ENCODE assay signal across 24 mouse cellular contexts in the genomic region with DNA sequence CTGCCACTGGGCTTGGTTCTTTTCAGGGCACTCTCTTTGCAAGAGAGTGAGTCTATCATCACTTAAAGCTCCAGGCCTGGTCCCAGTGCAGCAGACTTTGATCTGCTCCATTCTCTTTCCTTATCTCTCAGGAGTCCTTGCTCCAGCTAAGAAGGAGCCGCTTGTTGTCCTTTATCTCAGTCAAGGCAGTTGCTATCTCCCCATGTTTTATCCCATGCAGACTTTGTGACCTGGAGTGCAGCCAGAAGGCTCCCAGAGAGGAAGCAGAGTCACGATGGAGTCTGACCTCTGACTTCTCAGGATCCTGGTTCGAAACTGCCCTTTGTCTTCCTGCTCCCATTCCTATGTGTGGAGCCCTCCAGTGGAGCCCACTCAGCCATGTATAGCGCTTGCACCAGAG. TPM values are rescaled to one million over a fixed set of nuclear protein-coding genes. Genes with fewer than 3 reads are reported as not detected.
A peak's percentile ranks its signal among the peaks of the same experiment; 100 is the strongest.
DNase-seq lines count a peak whose midpoint lies in the region; ATAC-seq and TF ChIP-seq lines count a peak whose summit lies in the region.
"Had no signal": no experiment of that assay in that cellular context is flagged by ENCODE, and none has a peak within 500 bp of the region (broad histone marks: within the 10 kb centered on the region; RNA-seq: fewer than 3 reads in every experiment).

No protein-coding gene starts in this region.

- no peak for TF ChIP-seq EP300 in lung, postnatal 0 days (IDR thresholded peaks at IDR 0.05)

- no peak overlapping the region for H3K9ac ChIP-seq in kidney, embryonic 15.5 days
- H3K9ac ChIP-seq in liver, embryonic 12.5 days, result no peak overlapping the region
- H3K9ac ChIP-seq in lung, postnatal 0 days (replicated peaks; ENCODE audit: low read depth), result no peak overlapping the region
- H3K9ac ChIP-seq: forebrain, postnatal 0 days; lung, embryonic 14.5 days; midbrain, embryonic 13.5 days; neural tube, embryonic 15.5 days had no signal

- H3K27me3 ChIP-seq in kidney, adult 2 months (replicated peaks; ENCODE audit: control insufficient read depth, insufficient read depth, low read length), result no peaks in the 10 kb centered on the region
- H3K27me3 ChIP-seq in kidney, embryonic 15.5 days, result no peaks in the 10 kb centered on the region
- H3K27me3 ChIP-seq in liver, embryonic 12.5 days (replicated peaks), result peaks cover 5% of the 10 kb centered on the region
- H3K27me3 ChIP-seq in small intestine, adult 2 months (ENCODE audit: control insufficient read depth, insufficient read depth, low read length), result no peaks in the 10 kb centered on the region
- H3K27me3 ChIP-seq in lung, postnatal 0 days (replicated peaks; ENCODE audit: insufficient read depth, low read length), result no peaks in the 10 kb centered on the region
- H3K27me3 ChIP-seq: midbrain, embryonic 13.5 days; neural tube, embryonic 15.5 days had no signal

- H3K9me3 ChIP-seq in kidney, embryonic 15.5 days (replicated peaks), result no peaks in the 10 kb centered on the region
- no peaks in the 10 kb centered on the region for H3K9me3 ChIP-seq in liver, embryonic 12.5 days (replicated peaks)
- H3K9me3 ChIP-seq in lung, postnatal 0 days (ENCODE audit: low read length), result no peaks in the 10 kb centered on the region
- H3K9me3 ChIP-seq: limb, embryonic 10.5 days; midbrain, embryonic 13.5 days; neural tube, embryonic 15.5 days had no signal

- no peak for ATAC-seq in kidney, embryonic 15.5 days (replicated peaks; ENCODE audit: low FRiP score)
- ATAC-seq in liver, embryonic 12.5 days, result peak; percentile 49; the same call in 1 of the 2 replicates
- ATAC-seq in lung, postnatal 0 days, result no peak
- ATAC-seq: forebrain, postnatal 0 days; midbrain, embryonic 13.5 days had no signal

- no peak overlapping the region for H3K4me3 ChIP-seq in kidney, adult 2 months (ENCODE audit: insufficient read depth, low read depth, low read length)
- H3K4me3 ChIP-seq in kidney, embryonic 15.5 days (replicated peaks), result no peak overlapping the region
- H3K4me3 ChIP-seq in liver, embryonic 12.5 days, result no peak overlapping the region
- no peak overlapping the region for H3K4me3 ChIP-seq in small intestine, adult 2 months (ENCODE audit: low read depth, low read length)
- H3K4me3 ChIP-seq in lung, postnatal 0 days (ENCODE audit: low read depth, low read length), result no peak overlapping the region
- H3K4me3 ChIP-seq: erythroblast, embryonic 14.5 days; limb, embryonic 10.5 days; midbrain, embryonic 13.5 days; myocyte; neural tube, embryonic 15.5 days had no signal

- WGBS in kidney, adult 2 months, result 56% methylated on average over 4 of the region's 4 CpGs
- WGBS in kidney, embryonic 15.5 days, result 76% methylated on average over 4 of the region's 4 CpGs
- 27% methylated on average over 4 of the region's 4 CpGs for WGBS in liver, embryonic 12.5 days (ENCODE audit: insufficient replicate concordance)
- WGBS in small intestine, adult 2 months, result 22% methylated on average over 4 of the region's 4 CpGs
- whole genome bisulfite sequencing in lung, postnatal 0 days, result 48% methylated on average over 4 of the region's 4 CpGs

- H3K27ac ChIP-seq in kidney, adult 2 months (ENCODE audit: insufficient read depth, low read depth, low read length), result no peak overlapping the region
- no peak overlapping the region for H3K27ac ChIP-seq in kidney, embryonic 15.5 days
- no peak overlapping the region for H3K27ac ChIP-seq in liver, embryonic 12.5 days
- peak overlapping the region; percentile 75 for H3K27ac ChIP-seq in small intestine, adult 2 months (ENCODE audit: insufficient read depth, low read depth, low read length)
- H3K27ac ChIP-seq in lung, postnatal 0 days (ENCODE audit: low read length), result no peak overlapping the region
- H3K27ac ChIP-seq: limb, embryonic 10.5 days; macrophage; midbrain, embryonic 13.5 days; neural tube, embryonic 15.5 days; stomach, postnatal 0 days had no signal

- H3K36me3 ChIP-seq in kidney, adult 2 months (ENCODE audit: control insufficient read depth, insufficient read depth, low read length), result no peaks in the 10 kb centered on the region
- H3K36me3 ChIP-seq in kidney, embryonic 15.5 days, result no peaks in the 10 kb centered on the region
- H3K36me3 ChIP-seq in liver, embryonic 12.5 days, result no peaks in the 10 kb centered on the region
- no peaks in the 10 kb centered on the region for H3K36me3 ChIP-seq in small intestine, adult 2 months (ENCODE audit: control insufficient read depth, insufficient read depth, low read length)
- no peaks in the 10 kb centered on the region for H3K36me3 ChIP-seq in lung, postnatal 0 days (ENCODE audit: insufficient read depth, low read length)
- H3K36me3 ChIP-seq: limb, embryonic 10.5 days; midbrain, embryonic 13.5 days; neural tube, embryonic 15.5 days had no signal

- no peak for TF ChIP-seq POLR2A in kidney, adult 2 months (IDR thresholded peaks at IDR 0.05; ENCODE audit: low read depth, low read length)
- no peak for TF ChIP-seq POLR2A in small intestine, adult 2 months (IDR thresholded peaks at IDR 0.05; ENCODE audit: low read depth, low read length)

- H3K4me1 ChIP-seq in kidney, adult 2 months (ENCODE audit: control insufficient read depth, insufficient read depth, low read length), result no peaks in the 10 kb centered on the region
- H3K4me1 ChIP-seq in kidney, embryonic 15.5 days, result no peaks in the 10 kb centered on the region
- peaks cover 9% of the 10 kb centered on the region; the same call in 1 of the 2 replicates for H3K4me1 ChIP-seq in liver, embryonic 12.5 days
- peaks cover 23% of the 10 kb centered on the region for H3K4me1 ChIP-seq in small intestine, adult 2 months (ENCODE audit: control insufficient read depth, insufficient read depth, insufficient read length, low read length)
- H3K4me1 ChIP-seq in lung, postnatal 0 days (ENCODE audit: insufficient read depth, low read depth, low read length), result no peaks in the 10 kb centered on the region
- H3K4me1 ChIP-seq: limb, embryonic 10.5 days; midbrain, embryonic 13.5 days had no signal

- TF ChIP-seq CTCF in kidney, adult 2 months (conservative IDR thresholded peaks at IDR 0.05; ENCODE audit: insufficient read depth, insufficient read length, low read depth, low read length), result no peak
- TF ChIP-seq CTCF in small intestine, adult 2 months (IDR thresholded peaks at IDR 0.05; ENCODE audit: extremely low read depth, insufficient read length, insufficient replicate concordance, low read depth, low read length), result no peak
- TF ChIP-seq CTCF in lung, postnatal 0 days (IDR thresholded peaks at IDR 0.05), result no peak

- H3K4me2 ChIP-seq in kidney, embryonic 15.5 days, result no peak overlapping the region
- no peak overlapping the region for H3K4me2 ChIP-seq in liver, embryonic 12.5 days
- no peak overlapping the region for H3K4me2 ChIP-seq in lung, postnatal 0 days (replicated peaks; ENCODE audit: low read depth, low read length)
- H3K4me2 ChIP-seq: lung, embryonic 14.5 days; midbrain, embryonic 13.5 days; neural tube, embryonic 15.5 days had no signal

- DNase-seq in kidney, adult 2 months, result peak; percentile 44
- DNase-seq in spleen, postnatal 36 days (ENCODE audit: low spot score in 2 of 2), result peak; percentile 5 to 18
- DNase-seq in spleen, postnatal 14 days (ENCODE audit: low spot score in 2 of 2), result no peak
- no peak for DNase-seq in cerebellum, adult 8-10 months
- no peak for DNase-seq in lung, postnatal 0 days (ENCODE audit: low spot score)
- DNase-seq: cerebellum, adult 18-20 months; forebrain, postnatal 0 days; heart, adult 18-20 months; layer of hippocampus, postnatal 36 days; lung, embryonic 14.5 days; right cerebral cortex, adult 18-20 months; spleen, adult 18-20 months; thymus, postnatal 25 days had no signal

RNA-seq across cellular contexts. Expression of gene Fam180a, which starts 4.8 kb away (rescaled TPM):
- polyA plus RNA-seq in kidney, adult 2 months (2012; rRNA removed), result 0.39 and 0.49 TPM in 2 replicates
- 0.23 and 0.47 TPM in 2 replicates for polyA plus RNA-seq in kidney, embryonic 15.5 days (2015; fragmentation: Nextera tagmentation; extraction: Ambion mirVana)
- polyA plus RNA-seq in liver, embryonic 12.5 days (2016; fragmentation: Nextera tagmentation; extraction: Ambion mirVana), result 0.08 TPM in 1 of 2 replicates, not detected in the other
- 0.17 and 0.24 TPM in 2 replicates for polyA plus RNA-seq in small intestine, adult 2 months (2012; rRNA removed)
- 3.4 and 4.4 TPM in 2 replicates for polyA plus RNA-seq in lung, postnatal 0 days (2015; fragmentation: Nextera tagmentation; extraction: Ambion mirVana)
- polyA plus RNA-seq: embryonic facial prominence, embryonic 11.5 days; erythroblast, embryonic 14.5 days; limb, embryonic 10.5 days; macrophage had no signal

RNA-seq across cellular contexts. Expression of gene Slc13a4, which starts 13.2 kb away (rescaled TPM):
- 5.2 and 5.6 TPM in 2 replicates for polyA plus RNA-seq in kidney, adult 2 months (2012; rRNA removed)
- polyA plus RNA-seq in kidney, embryonic 15.5 days (2015; fragmentation: Nextera tagmentation; extraction: Ambion mirVana), result 0.18 and 0.32 TPM in 2 replicates
- polyA plus RNA-seq in liver, embryonic 12.5 days (2016; fragmentation: Nextera tagmentation; extraction: Ambion mirVana), result 0.23 and 0.25 TPM in 2 replicates
- not detected in 2 replicates for polyA plus RNA-seq in small intestine, adult 2 months (2012; rRNA removed)
- 0.79 and 1.0 TPM in 2 replicates for polyA plus RNA-seq in lung, postnatal 0 days (2015; fragmentation: Nextera tagmentation; extraction: Ambion mirVana)
- polyA plus RNA-seq: erythroblast, embryonic 14.5 days; macrophage had no signal

Comparison
In these comparisons a context has a peak if more than half of its experiments do, and no peak if none do; other contexts are left out.
1. DNase-seq: peak in kidney, adult 2 months (single experiment) and spleen, postnatal 36 days (2 of 2); none in spleen, postnatal 14 days (0 of 2), cerebellum, adult 8-10 months (single experiment) and lung, postnatal 0 days (single experiment).